Mouse (Mus musculus): ENCODE data around the gene Ptpn7.

DNA sequence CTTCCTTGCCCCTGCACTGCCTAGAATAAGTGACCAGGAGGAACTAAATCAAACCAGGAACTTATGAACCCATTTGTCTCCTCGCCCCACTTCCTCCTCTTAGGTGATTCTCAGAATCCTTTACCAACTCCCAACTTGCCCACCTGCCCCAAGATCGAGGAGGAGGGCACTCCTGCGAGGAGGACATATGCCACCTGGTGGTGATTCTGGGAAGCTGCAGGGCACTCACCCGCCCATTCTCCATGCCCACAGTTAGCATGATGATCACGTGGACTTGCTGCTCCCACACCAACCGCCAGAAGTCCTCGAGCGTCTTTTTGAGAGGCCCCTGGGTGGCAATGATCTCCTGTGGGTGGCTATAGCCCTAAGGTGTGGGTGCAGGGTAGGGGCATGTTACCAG, 19.8 kb upstream of the Ptpn7 start:
- no peak for TF ChIP-seq GATA1 (IDR thresholded peaks at IDR 0.05; ENCODE audit: borderline replicate concordance, low read length)
- TF ChIP-seq FLI1 (IDR thresholded peaks at IDR 0.05; ENCODE audit: low read length) = no peak
